Mouse (Mus musculus) limb, embryonic 14.5 days (tissue): ENCODE data around the gene Hddc2. TPM values are rescaled to one million over a fixed set of nuclear protein-coding genes. Genes with fewer than 3 reads are reported as not detected.
"Not testable (repeated sequence)": the region's sequence is repeated elsewhere in the genome, so short reads cannot be mapped to it uniquely, and the experiment has no call there.

Experiments
- ATAC-seq: fragments of 200-750 bp; cut with Nextera tagmentation; 2 replicates; pipeline ENCODE4 v1.8.0; 2017; ENCODE audit warnings: low read depth, moderate number of reproducible peaks, moderate TSS enrichment; ENCODE audit not compliant: low FRiP score
- DNase-seq: peaks from one replicate; pipeline ENCODE4 v3.0.0-alpha.2; 2015; ENCODE audit warnings: low spot score
- H3K27ac ChIP-seq: fragments of 300-500 bp; sonication (generic); replicated peaks from 2 replicates; pipeline ENCODE4 v1.5.1; 2014; ENCODE audit warnings: low read depth, mild to moderate bottlenecking, low read length, moderate library complexity, mixed read lengths
- H3K27me3 ChIP-seq: fragments of 300-500 bp; sonication (generic); 2 replicates; pipeline ENCODE4 v1.6.1; 2014; ENCODE audit warnings: low read length, mixed read lengths; ENCODE audit not compliant: control insufficient read depth, insufficient read depth
- H3K36me3 ChIP-seq: fragments of 300-500 bp; sonication (generic); 2 replicates; pipeline ENCODE4 v1.6.1; 2014; ENCODE audit warnings: mild to moderate bottlenecking, low read length, moderate library complexity, mixed read lengths; ENCODE audit not compliant: control insufficient read depth, insufficient read depth
- H3K4me1 ChIP-seq: fragments of 300-500 bp; sonication (generic); 2 replicates; pipeline ENCODE4 v1.6.1; 2014; ENCODE audit warnings: antibody characterized with exemption, low read length, mixed read lengths; ENCODE audit not compliant: control insufficient read depth, insufficient read depth
- H3K4me2 ChIP-seq: fragments of 300-500 bp; sonication (generic); replicated peaks from 2 replicates; pipeline ENCODE4 v1.6.1; 2014; ENCODE audit warnings: low read depth, mild to moderate bottlenecking, low read length, moderate library complexity; ENCODE audit not compliant: severe bottlenecking
- H3K4me3 ChIP-seq: fragments of 300-500 bp; sonication (generic); replicated peaks from 2 replicates; pipeline ENCODE4 v1.5.1; 2014; ENCODE audit warnings: low read length
- H3K9ac ChIP-seq: fragments of 300-500 bp; sonication (generic); 2 replicates; pipeline ENCODE4 v1.6.1; 2014; ENCODE audit warnings: mild to moderate bottlenecking, low read depth, low read length, moderate library complexity; ENCODE audit not compliant: severe bottlenecking
- H3K9me3 ChIP-seq: fragments of 300-500 bp; sonication (generic); 2 replicates; pipeline ENCODE4 v1.6.1; 2016; ENCODE audit warnings: low read length; ENCODE audit not compliant: control insufficient read depth
- POLR2A ChIP-seq: fragments of 200-500 bp; IDR thresholded peaks from 2 replicates; pipeline ENCODE4 v1.8.0; 2012; ENCODE audit warnings: inconsistent platforms, mild to moderate bottlenecking, moderate library complexity, borderline replicate concordance; ENCODE audit not compliant: insufficient read depth, insufficient read length; ENCODE audit errors: extremely low read depth
- WGBS: fragments of 180-500 bp; shearing (Covaris S2); extraction: QIAGEN DNeasy Blood & Tissue Kit; methylation state at CpG from one replicate; pipeline ENCODE4 v1.1.7; 2014; 5-methylcytosine and 5-hydroxymethylcytosine counted together
- polyA plus RNA-seq, 2 experiments: library from polyadenylated mRNA; depleted of rRNA in 1 of 2; stranded (reverse) in 1 of 2; unstranded in 1 of 2; fragments of >200 nt; fragmentation: Nextera tagmentation in 1 of 2; extraction: Ambion mirVana in 1 of 2; gene quantifications; 2 replicates each; pipeline versions ENCODE4 v1.2.1 to v1.2.3; 2012 to 2014

Hddc2 gene
- polyA plus RNA-seq, 2 experiments: 34.4 to 76.9 TPM

- Histone ChIP-seq H3K9me3 (no peaks in the 10 kb centered on the region), H3K36me3 (no peaks in the 10 kb centered on the region), H3K4me1 (no peaks in the 10 kb centered on the region), H3K9ac (no peak overlapping the region), H3K27me3 (no peaks in the 10 kb centered on the region), H3K27ac (no peak overlapping the region), H3K4me2 (no peak overlapping the region), H3K4me3 (no peak overlapping the region)
- WGBS: 75% methylated on average over 2 of the region's 2 CpGs
- no peak for ATAC-seq
- TF ChIP-seq POLR2A: no peak
- DNase-seq: no peak
Observed at GRCm38 (mm10) chr10:31354141-31354540, 41.0 kb downstream of the Hddc2 start.

- Histone ChIP-seq H3K36me3 (no peaks in the 10 kb centered on the region), H3K27ac (no peak overlapping the region), H3K27me3 (no peaks in the 10 kb centered on the region), H3K4me2 (no peak overlapping the region), H3K9ac (no peak overlapping the region), H3K4me1 (no peaks in the 10 kb centered on the region), H3K4me3 (no peak overlapping the region), H3K9me3 (no peaks in the 10 kb centered on the region)
- WGBS: 73% methylated on average over 7 of the region's 7 CpGs
- no peak for TF ChIP-seq POLR2A
- DNase-seq (no peak), ATAC-seq (no peak)
Observed at GRCm38 (mm10) chr10:31354886-31355461, 41.8 kb downstream of the Hddc2 start.

GRCm38 (mm10) chr10:31359749-31360148 is 46.6 kb downstream of the Hddc2 start:
- Histone ChIP-seq H3K36me3 (no peaks in the 10 kb centered on the region), H3K4me1 (no peaks in the 10 kb centered on the region), H3K27me3 (no peaks in the 10 kb centered on the region), H3K27ac (no peak overlapping the region), H3K4me2 (no peak overlapping the region), H3K9me3 (no peaks in the 10 kb centered on the region), H3K9ac (no peak overlapping the region), H3K4me3 (no peak overlapping the region)
- WGBS: 85% methylated on average over 4 of the region's 4 CpGs
- no peak for ATAC-seq
- TF ChIP-seq POLR2A: no peak
- no peak for DNase-seq

GRCm38 (mm10) chr10:31370200-31370599 is 57.0 kb downstream of the Hddc2 start:
- not testable (repeated sequence) for H3K27ac ChIP-seq, H3K27me3 ChIP-seq, H3K9me3 ChIP-seq, H3K4me1 ChIP-seq, DNase-seq, H3K36me3 ChIP-seq, H3K4me2 ChIP-seq, H3K9ac ChIP-seq, ATAC-seq, H3K4me3 ChIP-seq
- 4% methylated on average over 4 of the region's 5 CpGs for WGBS

Other genes starting within 250 kb of the Hddc2 start
- gene Tpd52l1, start 132.6 kb downstream of the Hddc2 start, polyA plus RNA-seq (2012; rRNA removed): 23.6 and 31.7 TPM in 2 replicates
- 44.8 and 47.2 TPM in 2 replicates for gene Tpd52l1, start 132.6 kb downstream of the Hddc2 start, polyA plus RNA-seq (2014; fragmentation: Nextera tagmentation; extraction: Ambion mirVana)